Mouse (Mus musculus): ENCODE data around the gene Ttc3.

DNA sequence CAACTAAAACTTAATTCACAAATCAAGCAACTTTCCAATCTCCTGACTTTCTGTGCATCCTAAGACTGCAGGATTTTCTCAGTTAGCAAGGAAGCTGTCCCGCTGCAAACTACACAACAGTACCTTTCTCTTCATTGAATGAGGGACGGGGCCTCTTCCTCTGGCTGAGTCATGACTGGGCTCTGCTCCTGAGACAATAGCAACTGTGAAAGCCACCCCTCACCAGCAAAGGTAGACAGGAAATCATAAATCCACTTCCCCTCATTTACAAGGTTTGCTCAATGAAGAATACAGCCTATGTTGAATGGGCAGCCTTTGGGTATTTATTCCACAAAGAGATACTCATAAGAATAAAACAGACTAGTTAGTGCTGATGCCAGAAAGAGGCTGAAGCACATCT, 139.6 kb downstream of the Ttc3 start:
- no peak for TF ChIP-seq CTCF (IDR thresholded peaks at IDR 0.05; ENCODE audit: low read depth, low read length)
- TF ChIP-seq POLR2A (IDR thresholded peaks at IDR 0.05; ENCODE audit: borderline replicate concordance, low read depth, low read length) = no peak

Measured in bone marrow macrophage, adult 2 months (primary cell).